Mouse (Mus musculus) hindbrain, postnatal 0 days (tissue): ENCODE measurements at regions not wholly inside any gene's neighbourhood (a gene's known extent, or its start where the extent isn't known, plus 50 kb on each side); places are given as distances from the start of the nearest gene placed in this dataset.

Experiments
- ATAC-seq: fragments of 200-750 bp; cut with Nextera tagmentation; 2 replicates; pipeline ENCODE4 v1.8.0; 2017; ENCODE audit warnings: mild to moderate bottlenecking, moderate TSS enrichment, moderate library complexity
- DNase-seq: peaks from one replicate; pipeline ENCODE4 v3.0.0-alpha.2; 2015; ENCODE audit warnings: low spot score
- H3K27ac ChIP-seq: fragments of 300-500 bp; sonication (generic); 2 replicates; pipeline ENCODE4 v1.5.1; 2014; ENCODE audit warnings: mild to moderate bottlenecking
- H3K27me3 ChIP-seq: fragments of 300-500 bp; sonication (generic); 2 replicates; pipeline ENCODE4 v1.6.1; 2014; ENCODE audit warnings: low read length, mixed read lengths; ENCODE audit not compliant: insufficient read depth
- H3K36me3 ChIP-seq: fragments of 300-500 bp; sonication (generic); 2 replicates; pipeline ENCODE4 v1.6.1; 2014; ENCODE audit warnings: low read length, mixed read lengths; ENCODE audit not compliant: insufficient read depth
- H3K4me1 ChIP-seq: fragments of 300-500 bp; sonication (generic); 2 replicates; pipeline ENCODE4 v1.6.1; 2014; ENCODE audit warnings: antibody characterized with exemption, low read length, mixed read lengths; ENCODE audit not compliant: insufficient read depth
- H3K4me2 ChIP-seq: fragments of 300-500 bp; sonication (generic); 2 replicates; pipeline ENCODE4 v1.6.1; 2014; ENCODE audit warnings: low read depth, mild to moderate bottlenecking, low read length, moderate library complexity, mixed read lengths
- H3K4me3 ChIP-seq: fragments of 300-500 bp; sonication (generic); 2 replicates; pipeline ENCODE4 v1.5.1; 2014; ENCODE audit warnings: low read length
- H3K9ac ChIP-seq: fragments of 300-500 bp; sonication (generic); replicated peaks from 2 replicates; pipeline ENCODE4 v1.6.1; 2014; ENCODE audit warnings: mild to moderate bottlenecking, low read length, moderate library complexity, mixed read lengths
- H3K9me3 ChIP-seq: fragments of 300-500 bp; sonication (generic); 2 replicates; pipeline ENCODE4 v1.6.1; 2016; ENCODE audit warnings: low read length, mixed read lengths
- CTCF ChIP-seq: IDR thresholded peaks from 2 replicates; pipeline ENCODE4 v1.5.1; 2016; ENCODE audit warnings: antibody characterized with exemption, control low read depth, low read depth
- WGBS: fragments of 180-500 bp; shearing (Covaris S2); extraction: QIAGEN DNeasy Blood & Tissue Kit; methylation state at CpG from one replicate; pipeline ENCODE4 v1.1.7; 2014; 5-methylcytosine and 5-hydroxymethylcytosine counted together

- Histone ChIP-seq H3K36me3 (no peaks in the 10 kb centered on the region), H3K4me1 (no peaks in the 10 kb centered on the region), H3K27me3 (no peaks in the 10 kb centered on the region), H3K9ac (no peak overlapping the region), H3K4me3 (no peak overlapping the region), H3K4me2 (no peak overlapping the region), H3K9me3 (no peaks in the 10 kb centered on the region), H3K27ac (no peak overlapping the region)
- TF ChIP-seq CTCF: no peak
- ATAC-seq (no peak), DNase-seq (no peak)
Measured at GRCm38 (mm10) chr12:49732351-49732750, 347.4 kb downstream of the Gm43517 start.

GRCm38 (mm10) chr12:49737100-49737499 is 352.1 kb downstream of the Gm43517 start:
- H3K9ac ChIP-seq: no peak overlapping the region
- TF ChIP-seq CTCF: no peak
- WGBS: 64% methylated on average over 4 of the region's 4 CpGs
- no peaks in the 10 kb centered on the region for H3K4me1 ChIP-seq
- no peak overlapping the region for H3K27ac ChIP-seq
- H3K36me3 ChIP-seq: no peaks in the 10 kb centered on the region
- H3K27me3 ChIP-seq: no peaks in the 10 kb centered on the region
- no peak overlapping the region for H3K4me3 ChIP-seq
- DNase-seq: no peak
- no peak overlapping the region for H3K4me2 ChIP-seq
- no peaks in the 10 kb centered on the region for H3K9me3 ChIP-seq
- ATAC-seq: no peak

DNA sequence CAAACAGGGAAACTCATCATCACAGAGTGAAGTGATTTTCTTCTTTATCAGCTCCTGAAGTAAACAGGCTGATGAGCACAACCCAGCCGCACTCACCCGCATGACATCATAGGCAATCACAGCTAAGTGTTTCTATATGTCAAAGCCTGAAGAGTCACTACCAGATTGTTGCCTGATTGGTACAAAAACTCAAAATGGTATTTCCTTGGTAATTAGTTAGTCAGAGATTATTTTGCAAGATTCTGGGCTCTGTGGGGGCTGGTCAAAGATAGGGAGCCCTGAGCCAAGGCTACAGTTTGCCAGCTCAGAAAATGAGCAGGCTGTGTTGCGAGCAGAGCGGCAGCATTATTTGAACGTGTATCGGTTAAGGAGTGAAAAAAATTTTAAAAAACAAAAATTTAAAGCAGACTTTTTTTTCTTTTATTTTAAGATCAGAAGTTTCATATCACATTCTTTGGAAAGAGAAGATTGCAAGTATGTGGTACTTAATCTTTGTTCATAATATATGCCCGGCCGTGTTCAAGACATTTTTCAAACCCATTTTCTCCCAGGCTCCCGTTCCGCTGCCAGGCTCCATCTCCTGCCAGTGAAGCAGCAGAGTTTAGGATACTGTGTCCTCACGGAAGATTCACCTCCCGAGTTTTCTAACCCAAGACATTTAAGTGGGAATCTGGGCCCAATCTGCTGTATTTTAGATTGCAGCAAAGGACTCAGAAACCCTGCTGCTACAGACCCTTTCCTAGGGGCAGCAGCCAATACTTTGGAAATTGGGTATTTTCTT is 355.2 kb downstream of the Gm43517 start:
- Histone ChIP-seq H3K4me1 (no peaks in the 10 kb centered on the region), H3K27me3 (no peaks in the 10 kb centered on the region), H3K9ac (no peak overlapping the region), H3K27ac (no peak overlapping the region), H3K4me3 (no peak overlapping the region), H3K36me3 (no peaks in the 10 kb centered on the region), H3K4me2 (no peak overlapping the region), H3K9me3 (no peaks in the 10 kb centered on the region)
- WGBS: 80% methylated on average over 12 of the region's 12 CpGs
- DNase-seq (no peak), ATAC-seq (no peak)
- TF ChIP-seq CTCF: no peak

DNA sequence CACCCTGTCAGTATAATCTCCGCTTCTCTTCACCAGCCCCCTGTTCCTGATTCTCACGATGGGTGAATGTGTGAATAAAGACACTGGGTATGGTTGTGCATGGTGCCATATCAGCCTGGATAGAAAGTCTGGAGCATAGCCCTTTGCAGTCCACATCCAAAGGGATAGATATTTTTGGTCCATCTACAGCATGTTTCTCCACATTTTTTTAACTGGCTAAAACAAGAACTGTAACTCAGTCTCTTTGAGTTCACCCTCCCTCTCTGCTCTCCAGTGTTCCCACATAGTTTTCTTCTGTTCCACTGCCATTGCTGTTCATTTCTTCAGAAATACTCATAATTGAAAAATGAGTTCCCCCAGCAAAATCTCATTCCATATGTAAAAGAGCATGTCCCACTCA is 358.4 kb downstream of the Gm43517 start:
- Histone ChIP-seq H3K4me3 (no peak overlapping the region), H3K4me2 (no peak overlapping the region), H3K27me3 (no peaks in the 10 kb centered on the region), H3K9me3 (no peaks in the 10 kb centered on the region), H3K36me3 (no peaks in the 10 kb centered on the region), H3K4me1 (no peaks in the 10 kb centered on the region), H3K27ac (no peak overlapping the region), H3K9ac (no peak overlapping the region)
- TF ChIP-seq CTCF: no peak
- ATAC-seq: no peak
- 92% methylated on average over 2 of the region's 2 CpGs for WGBS
- DNase-seq: no peak

GRCm38 (mm10) chr12:49747081-49747480 is 362.1 kb downstream of the Gm43517 start:
- 43% methylated on average over 2 of the region's 2 CpGs for WGBS
- Histone ChIP-seq H3K27ac (no peak overlapping the region), H3K27me3 (no peaks in the 10 kb centered on the region), H3K4me1 (no peaks in the 10 kb centered on the region), H3K4me3 (no peak overlapping the region), H3K4me2 (no peak overlapping the region), H3K9ac (no peak overlapping the region), H3K9me3 (no peaks in the 10 kb centered on the region), H3K36me3 (no peaks in the 10 kb centered on the region)
- no peak for ATAC-seq
- no peak for TF ChIP-seq CTCF
- DNase-seq: peak; percentile 2

DNA sequence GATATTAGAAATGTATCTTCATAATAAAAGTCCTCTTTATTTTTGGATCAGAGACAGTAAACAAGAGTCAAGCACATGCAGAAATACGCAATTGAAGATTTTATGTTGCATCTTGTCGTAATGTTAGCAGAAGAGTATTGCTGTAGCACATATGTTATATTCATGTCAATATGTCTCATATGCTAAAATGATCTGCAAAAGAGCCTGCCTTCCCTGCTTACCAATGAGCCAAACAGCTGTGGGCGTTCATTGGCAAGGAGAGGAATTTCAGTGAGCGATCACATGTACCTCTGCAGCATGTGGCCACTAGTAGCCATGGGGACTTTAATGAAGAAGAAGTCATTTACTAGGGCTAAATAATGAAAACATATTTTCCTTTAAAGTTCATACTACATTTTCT is 373.4 kb downstream of the Gm43517 start:
- DNase-seq: no peak
- Histone ChIP-seq H3K27ac (no peak overlapping the region), H3K9ac (no peak overlapping the region), H3K36me3 (no peaks in the 10 kb centered on the region), H3K4me1 (no peaks in the 10 kb centered on the region), H3K4me3 (no peak overlapping the region), H3K27me3 (no peaks in the 10 kb centered on the region), H3K9me3 (no peaks in the 10 kb centered on the region), H3K4me2 (no peak overlapping the region)
- no peak for TF ChIP-seq CTCF
- 77% methylated on average over 4 of the region's 4 CpGs for WGBS
- no peak for ATAC-seq

GRCm38 (mm10) chr12:49764541-49764940 is 379.6 kb downstream of the Gm43517 start:
- no peak for ATAC-seq
- no peaks in the 10 kb centered on the region for H3K4me1 ChIP-seq
- no peak overlapping the region for H3K27ac ChIP-seq
- H3K36me3 ChIP-seq: no peaks in the 10 kb centered on the region
- no peak for DNase-seq
- no peak for TF ChIP-seq CTCF
- no peaks in the 10 kb centered on the region for H3K9me3 ChIP-seq
- H3K4me2 ChIP-seq: no peak overlapping the region
- H3K9ac ChIP-seq: no peak overlapping the region
- no peaks in the 10 kb centered on the region for H3K27me3 ChIP-seq
- no peak overlapping the region for H3K4me3 ChIP-seq
- 69% methylated on average over 2 of the region's 2 CpGs for WGBS
